Mouse (Mus musculus): Measurements from ENCODE around the gene Clcn2. TPM values are rescaled to one million over a fixed set of nuclear protein-coding genes. Genes with fewer than 3 reads are reported as not detected.

Clcn2 gene
- total and polyA plus RNA-seq, 3 experiments, result 5.4 to 9.4 TPM; not detected in 1

- TF ChIP-seq MYC (IDR thresholded peaks at IDR 0.05; ENCODE audit: low read depth, low read length) (no peak), USF1 (IDR thresholded peaks at IDR 0.05; ENCODE audit: low read depth, low read length) (no peak), CHD2 (IDR thresholded peaks at IDR 0.05; ENCODE audit: low read length) (no peak), ZKSCAN1 (IDR thresholded peaks at IDR 0.05; ENCODE audit: low read depth, low read length) (no peak), CHD1 (IDR thresholded peaks at IDR 0.05; ENCODE audit: low read depth, low read length) (0 out of 2 replicates have a peak, but pooled peaks have one; percentile 55), JUND (IDR thresholded peaks at IDR 0.05; ENCODE audit: low read depth, low read length) (no peak)
Observed at GRCm38 (mm10) chr16:20717978-20718670, 578 bp upstream of the Clcn2 start (continued).

- peak overlapping the region; percentile 58 to 66 for H3K4me3 ChIP-seq (ENCODE audit: control insufficient read depth in 1 of 2, insufficient read depth in 1 of 2, low read depth in 2 of 2, low read length in 2 of 2)
- H3K36me3 ChIP-seq (ENCODE audit: control insufficient read depth in 1 of 2, insufficient read depth in 2 of 2, low read length in 2 of 2), result peaks cover 0 to 9% of the 10 kb centered on the region in 2 experiments; a peak in 3 of 4 replicates
- no peaks in the 10 kb centered on the region for H3K27me3 ChIP-seq (ENCODE audit: control insufficient read depth in 1 of 2, insufficient read depth in 2 of 2, low read length in 2 of 2)
- TF ChIP-seq ELF1 (IDR thresholded peaks at IDR 0.05; ENCODE audit: low read depth, low read length), result no peak
- TF ChIP-seq E2F4 (IDR thresholded peaks at IDR 0.05; ENCODE audit: borderline replicate concordance, low read depth, low read length), result no peak
- peak; percentile 10; the same call in 1 of the 2 replicates for TF ChIP-seq NELFE (IDR thresholded peaks at IDR 0.05; ENCODE audit: low read depth, low read length)
- no peaks in the 10 kb centered on the region for H3K9me3 ChIP-seq (replicated peaks; ENCODE audit: insufficient read depth, low read length)
- peak overlapping the region; percentile 80 for H3K9ac ChIP-seq (ENCODE audit: control insufficient read depth, low read depth, low read length, poor library complexity, severe bottlenecking)
- H3K27ac ChIP-seq (ENCODE audit: control insufficient read depth, low read depth, low read length), result peak overlapping the region; percentile 73
- H3K79me2 ChIP-seq (ENCODE audit: control insufficient read depth, insufficient read depth, low read length, poor library complexity), result peaks cover 7% of the 10 kb centered on the region
- no peak for DNase-seq (ENCODE audit: low read depth, low spot score)
- H3K4me1 ChIP-seq (ENCODE audit: control insufficient read depth in 1 of 2, insufficient read depth in 2 of 2, low read length in 2 of 2), result peaks cover 0 to 17% of the 10 kb centered on the region in 2 experiments; a peak in 3 of 4 replicates
Observed at GRCm38 (mm10) chr16:20716841-20717180, 735 bp downstream of the Clcn2 start.

- H3K27ac ChIP-seq (ENCODE audit: control insufficient read depth, low read depth, low read length), result peak overlapping the region; percentile 73
- peaks cover 7% of the 10 kb centered on the region for H3K79me2 ChIP-seq (ENCODE audit: control insufficient read depth, insufficient read depth, low read length, poor library complexity)
- peak overlapping the region; percentile 80 for H3K9ac ChIP-seq (ENCODE audit: control insufficient read depth, low read depth, low read length, poor library complexity, severe bottlenecking)
- peak overlapping the region; percentile 58 to 74 for H3K4me3 ChIP-seq (ENCODE audit: control insufficient read depth in 1 of 2, insufficient read depth in 1 of 2, low read depth in 2 of 2, low read length in 2 of 2)
- peak; percentile 85 for DNase-seq (ENCODE audit: low read depth, low spot score)
- peaks cover 0 to 17% of the 10 kb centered on the region in 2 experiments; a peak in 3 of 4 replicates for H3K4me1 ChIP-seq (ENCODE audit: control insufficient read depth in 1 of 2, insufficient read depth in 2 of 2, low read length in 2 of 2)
- H3K27me3 ChIP-seq (ENCODE audit: control insufficient read depth in 1 of 2, insufficient read depth in 2 of 2, low read length in 2 of 2), result no peaks in the 10 kb centered on the region
- no peaks in the 10 kb centered on the region for H3K9me3 ChIP-seq (replicated peaks; ENCODE audit: insufficient read depth, low read length)
- H3K36me3 ChIP-seq (ENCODE audit: control insufficient read depth in 1 of 2, insufficient read depth in 2 of 2, low read length in 2 of 2), result peaks cover 0 to 9% of the 10 kb centered on the region in 2 experiments; a peak in 3 of 4 replicates
- no peak for TF ChIP-seq ZNF384 (IDR thresholded peaks at IDR 0.05; ENCODE audit: low read depth, low read length)
- TF ChIP-seq GABPA (IDR thresholded peaks at IDR 0.05; ENCODE audit: low read depth, low read length), result no peak
- peak; percentile 28; the same call in 1 of the 2 replicates for TF ChIP-seq NRF1 (IDR thresholded peaks at IDR 0.05; ENCODE audit: insufficient read depth, low read depth, low read length, poor library complexity, severe bottlenecking)
- TF ChIP-seq ZMIZ1 (IDR thresholded peaks at IDR 0.05; ENCODE audit: low read depth, low read length), result 0 out of 2 replicates have a peak, but pooled peaks have one; percentile 38
- TF ChIP-seq SMC3 (IDR thresholded peaks at IDR 0.05; ENCODE audit: low read depth, low read length), result no peak
- TF ChIP-seq CHD2 (IDR thresholded peaks at IDR 0.05; ENCODE audit: low read length), result no peak
- TF ChIP-seq NELFE (IDR thresholded peaks at IDR 0.05; ENCODE audit: low read depth, low read length), result peak; percentile 44
- no peak for TF ChIP-seq POLR2AphosphoS5 (IDR thresholded peaks at IDR 0.05; ENCODE audit: borderline replicate concordance, low read depth, low read length)
- 0 out of 2 replicates have a peak, but pooled peaks have one; percentile 35 for TF ChIP-seq MYC (IDR thresholded peaks at IDR 0.05; ENCODE audit: low read depth, low read length)
- TF ChIP-seq TBP (IDR thresholded peaks at IDR 0.05; ENCODE audit: low read depth, low read length), result no peak
- no peak for TF ChIP-seq MEF2A (IDR thresholded peaks at IDR 0.05; ENCODE audit: extremely low read depth, insufficient replicate concordance, low read depth, low read length, poor library complexity, severe bottlenecking)
- TF ChIP-seq ZKSCAN1 (IDR thresholded peaks at IDR 0.05; ENCODE audit: low read depth, low read length), result no peak
- no peak for TF ChIP-seq EP300 (IDR thresholded peaks at IDR 0.05; ENCODE audit: low read depth in 1 of 2, low read length in 2 of 2)
- no peak for TF ChIP-seq CHD1 (IDR thresholded peaks at IDR 0.05; ENCODE audit: low read depth, low read length)
- peak; percentile 92 for TF ChIP-seq MXI1 (IDR thresholded peaks at IDR 0.05; ENCODE audit: low read depth, low read length)
- no peak for TF ChIP-seq JUND (IDR thresholded peaks at IDR 0.05; ENCODE audit: low read depth, low read length)
- TF ChIP-seq E2F4 (IDR thresholded peaks at IDR 0.05; ENCODE audit: borderline replicate concordance, low read depth, low read length), result no peak
- peak in 1 of 2 experiments; percentile 83; a peak in 3 of 4 replicates for TF ChIP-seq POLR2A (IDR thresholded peaks at IDR 0.05; ENCODE audit: control insufficient read depth in 1 of 2, insufficient read depth in 1 of 2, low read depth in 1 of 2, low read length in 2 of 2, poor library complexity in 1 of 2)
- peak; percentile 70; the same call in 1 of the 2 replicates for TF ChIP-seq SIN3A (IDR thresholded peaks at IDR 0.05; ENCODE audit: low read length)
- TF ChIP-seq TAL1 (IDR thresholded peaks at IDR 0.05; ENCODE audit: low read length), result no peak
- no peak for TF ChIP-seq RAD21 (IDR thresholded peaks at IDR 0.05; ENCODE audit: low read depth, low read length)
- TF ChIP-seq ELF1 (IDR thresholded peaks at IDR 0.05; ENCODE audit: low read depth, low read length), result no peak
- peak; percentile 3; the same call in 1 of the 2 replicates for TF ChIP-seq ZC3H11A (IDR thresholded peaks at IDR 0.05; ENCODE audit: low read depth, low read length)
Observed at GRCm38 (mm10) chr16:20715976-20716840, 1.3 kb downstream of the Clcn2 start.

All from MEL (cell line).